Mouse (Mus musculus): ENCODE data around the gene Ccdc51. TPM values are rescaled to one million over a fixed set of nuclear protein-coding genes. Genes with fewer than 3 reads are reported as not detected.

Gene Ccdc51
- 1 to 10 TPM; 6.7 to 8.6 (median 7.8) TPM for total RNA-seq (2022)

DNA sequence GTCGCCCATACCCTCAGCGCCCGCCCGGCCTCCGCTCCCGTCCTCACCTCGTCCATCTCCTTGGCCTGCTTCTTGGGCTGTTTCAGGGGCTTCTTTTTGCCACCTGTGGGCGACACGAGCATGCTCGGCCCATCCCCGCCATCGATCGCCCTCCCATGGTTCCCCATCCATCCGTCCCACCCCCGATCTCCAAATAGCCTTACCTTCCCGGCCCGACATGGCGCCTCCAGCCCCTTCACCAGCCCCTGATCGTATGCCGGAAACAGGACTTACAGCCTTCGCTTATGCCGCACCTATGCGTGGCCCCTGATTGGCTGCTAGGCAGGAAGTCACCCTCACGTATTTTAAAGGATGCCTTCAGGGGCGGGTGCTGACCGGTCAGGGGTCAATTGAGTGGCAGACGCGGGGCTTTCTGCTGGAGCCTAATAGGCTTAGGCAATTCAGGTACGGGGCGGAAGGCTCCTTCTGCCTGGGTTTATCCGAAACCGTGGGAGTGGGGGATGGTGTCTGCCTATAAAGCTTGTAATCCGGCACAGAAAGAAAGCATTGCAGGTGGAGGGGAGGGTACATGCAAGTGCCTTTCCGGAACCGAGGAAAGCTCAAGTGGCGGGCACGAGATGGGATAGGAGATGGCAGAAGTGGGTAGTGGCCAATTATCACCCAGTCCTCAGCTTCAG lies at the start of gene Ccdc51, which contains the start of gene Tma7:
Gene Ccdc51 (plus strand): TSS at position 370 of the 677 bp plus-strand sequence.
Gene Tma7 (minus strand): TSS at position 464 of the 677 bp plus-strand sequence.
- DNase-seq (ENCODE audit: low spot score in 2 of 2): peak; percentile 62 to 76

- DNase-seq (ENCODE audit: low spot score in 2 of 2): peak; percentile 57 to 67
These were observed 44.0 kb upstream of the Ccdc51 start, which contains the start of gene Shisa5 for GRCm38 (mm10) chr9:109038086-109038895. Shisa5 (plus strand) TSS chr9:109038565.

GRCm38 (mm10) chr9:109038901-109039364 lies 43.4 kb upstream of the Ccdc51 start:
- peak; percentile 41 to 55 for DNase-seq (ENCODE audit: low spot score in 2 of 2)

- no peak for DNase-seq (ENCODE audit: low spot score in 2 of 2)
These were observed 42.6 kb upstream of the Ccdc51 start for GRCm38 (mm10) chr9:109039681-109040080.

DNA sequence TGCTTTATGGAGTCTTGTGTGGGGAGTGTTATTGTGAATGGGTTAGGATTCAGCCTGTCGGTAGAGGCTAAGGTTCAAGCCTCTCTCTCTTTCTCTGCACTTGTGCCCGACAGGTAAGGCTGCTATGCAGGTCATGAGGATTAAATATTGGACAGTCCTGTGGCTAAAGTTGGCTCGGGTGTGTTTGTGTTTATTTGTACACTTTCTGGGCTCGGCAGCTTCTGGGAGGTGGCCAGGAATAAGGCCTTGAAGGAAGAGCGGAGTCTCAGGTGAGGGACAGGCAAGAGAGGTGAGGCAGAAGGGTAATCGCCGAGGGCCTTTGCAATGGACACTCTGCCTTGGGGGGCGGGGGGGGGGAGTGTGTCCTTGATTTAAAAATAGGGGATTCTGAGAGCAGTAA lies 42.1 kb upstream of the Ccdc51 start:
- DNase-seq (ENCODE audit: low spot score in 2 of 2): no peak

- no peak for DNase-seq (ENCODE audit: low spot score in 2 of 2)
These were observed 41.4 kb upstream of the Ccdc51 start for GRCm38 (mm10) chr9:109040906-109041305.

DNA sequence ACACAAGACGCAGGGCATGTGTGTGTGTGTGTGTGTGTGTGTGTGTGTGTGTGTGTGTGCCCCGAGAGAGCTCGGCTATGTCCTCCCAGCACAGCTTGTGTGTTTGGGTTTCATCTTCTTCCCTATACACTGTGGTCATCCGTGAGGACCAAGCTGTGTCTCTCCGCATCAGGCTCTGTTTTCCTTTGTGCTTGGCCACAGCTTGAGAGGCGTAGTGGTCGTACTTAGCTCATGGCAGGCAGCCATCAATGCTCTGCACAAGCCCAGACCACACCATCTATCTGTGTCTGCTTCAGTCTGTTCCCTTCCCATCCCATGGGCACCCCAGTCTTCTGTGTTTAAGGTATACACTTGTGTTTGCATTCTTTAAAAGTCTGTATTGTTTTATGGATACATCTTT lies 40.9 kb upstream of the Ccdc51 start:
- no peak for DNase-seq (ENCODE audit: low spot score in 2 of 2)

DNA sequence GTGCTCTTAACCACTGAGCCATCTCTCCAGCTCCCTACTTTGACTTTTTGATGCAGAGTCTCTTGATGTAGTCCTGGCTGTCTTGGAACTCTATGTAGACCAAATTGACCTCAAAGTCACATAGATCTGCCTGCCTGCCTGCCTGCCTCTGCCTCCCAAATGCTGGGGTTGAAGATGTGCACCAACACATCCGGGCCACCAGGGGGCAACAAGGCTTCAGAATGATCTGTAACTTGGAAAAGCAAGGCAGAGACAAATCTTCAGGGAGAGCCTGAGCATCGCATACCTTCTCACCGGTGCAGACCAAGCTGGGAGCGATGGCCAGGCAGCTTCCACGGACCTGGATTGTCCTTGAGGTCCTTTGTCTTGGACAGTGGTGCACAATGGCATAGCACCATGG lies 36.0 kb upstream of the Ccdc51 start:
- peak in 1 of 2 experiments; percentile 38 for DNase-seq (ENCODE audit: low spot score in 2 of 2)

GRCm38 (mm10) chr9:109049316-109049715 lies 33.0 kb upstream of the Ccdc51 start:
- no peak for DNase-seq (ENCODE audit: low spot score in 2 of 2)

DNA sequence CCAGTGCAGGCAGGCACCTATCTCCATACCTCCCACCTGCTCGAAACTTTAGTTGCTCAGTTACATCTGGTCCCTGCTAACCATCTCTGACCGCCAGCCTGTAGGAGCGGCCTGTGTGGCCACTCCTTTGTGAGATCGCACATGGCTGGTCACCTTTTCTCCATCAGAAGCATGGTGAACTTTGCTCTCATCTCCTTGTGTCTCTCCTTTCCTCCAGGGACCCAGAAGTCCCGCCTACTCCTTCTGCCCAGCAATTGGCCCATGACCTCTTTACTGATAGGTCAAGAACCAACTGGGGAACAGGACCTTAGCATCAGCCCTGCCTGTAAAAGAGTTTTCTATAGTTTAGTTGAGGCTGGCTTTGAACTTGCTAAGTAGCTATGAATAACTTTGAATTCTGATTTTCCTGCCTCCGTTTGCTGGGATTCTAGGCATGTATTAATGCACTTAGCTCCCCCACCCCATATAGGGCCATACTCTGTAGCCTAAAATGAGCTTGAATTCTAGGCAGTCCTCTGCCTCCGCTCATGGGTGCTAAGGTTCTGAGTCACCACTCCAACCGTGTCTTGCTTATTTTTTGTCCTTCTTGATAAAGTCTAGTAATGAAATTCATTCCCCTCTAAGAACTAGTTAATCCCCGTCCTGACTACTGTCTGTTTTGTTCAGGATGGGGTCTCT lies 32.2 kb upstream of the Ccdc51 start:
- DNase-seq (ENCODE audit: low spot score in 2 of 2): no peak

GRCm38 (mm10) chr9:109050674-109050997 lies 31.7 kb upstream of the Ccdc51 start:
- DNase-seq (ENCODE audit: low spot score in 2 of 2): no peak

GRCm38 (mm10) chr9:109051011-109051501 lies 31.2 kb upstream of the Ccdc51 start:
- DNase-seq (ENCODE audit: low spot score in 2 of 2): no peak

DNA sequence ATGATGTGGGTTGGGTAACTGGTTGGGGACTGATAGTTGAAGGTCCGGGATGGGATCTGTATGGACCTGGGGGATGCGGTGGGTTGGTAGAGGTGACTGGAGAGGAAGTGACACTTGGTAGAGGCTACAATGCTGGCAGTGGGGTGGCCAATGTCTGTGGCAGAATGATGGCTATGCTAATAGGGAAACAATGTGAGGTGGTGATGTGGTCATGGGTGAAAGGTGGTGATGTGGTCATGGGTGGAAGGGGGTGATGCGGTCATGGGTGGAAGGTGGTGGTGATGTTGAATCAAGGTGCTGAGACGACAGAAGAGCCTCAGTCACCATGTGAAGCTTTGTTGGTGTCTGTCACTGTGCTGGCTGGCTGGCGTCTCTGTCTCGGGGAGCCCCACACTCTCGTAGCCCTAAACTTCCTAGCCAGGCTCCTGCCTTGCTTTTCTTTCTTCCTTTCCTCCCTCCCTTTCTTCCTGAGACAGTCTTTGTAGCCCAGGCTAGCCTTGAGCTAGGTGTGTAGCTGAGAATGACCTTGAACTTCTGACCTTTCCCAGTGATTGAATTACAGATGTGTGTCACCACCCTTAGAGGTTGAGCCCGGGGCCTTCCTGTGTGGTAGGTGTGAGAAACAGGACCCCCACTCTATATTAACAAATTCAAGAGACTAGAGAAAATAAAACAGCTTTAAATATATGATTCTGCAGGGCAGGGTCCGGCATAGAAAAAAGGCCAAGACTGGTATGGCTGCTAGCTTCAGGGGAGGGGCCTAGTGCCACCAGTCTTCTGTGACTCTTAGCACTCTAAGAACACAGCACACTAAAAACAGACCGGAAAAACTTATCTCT lies 30.4 kb upstream of the Ccdc51 start:
- no peak for DNase-seq (ENCODE audit: low spot score in 2 of 2)

- no peak for DNase-seq (ENCODE audit: low spot score in 2 of 2)
These were observed 29.6 kb upstream of the Ccdc51 start for GRCm38 (mm10) chr9:109052490-109053260.

- no peak for DNase-seq (ENCODE audit: low spot score in 2 of 2)
These were observed 28.9 kb upstream of the Ccdc51 start for GRCm38 (mm10) chr9:109053366-109053765.

DNA sequence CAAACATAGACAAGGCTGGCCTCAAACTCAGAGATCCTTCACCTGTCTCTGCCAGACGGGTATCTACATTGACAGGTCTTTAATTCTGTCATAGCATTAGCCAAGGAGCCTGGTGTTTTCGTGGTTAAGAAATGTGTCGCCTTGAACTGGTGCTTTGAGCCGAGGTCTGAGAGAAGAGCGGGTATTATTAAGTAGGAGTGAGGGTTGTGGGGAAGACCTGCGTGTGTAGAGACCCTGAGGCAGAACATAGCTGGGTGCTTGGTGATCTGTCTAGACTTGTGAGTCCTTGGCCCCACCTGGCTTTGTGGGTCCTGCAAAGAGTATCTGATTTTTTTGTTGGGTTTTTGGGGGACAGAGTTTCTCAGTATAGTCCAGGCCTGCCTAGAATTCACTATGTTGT lies 28.4 kb upstream of the Ccdc51 start:
- DNase-seq (ENCODE audit: low spot score in 2 of 2): no peak

GRCm38 (mm10) chr9:109054712-109055111 lies 27.6 kb upstream of the Ccdc51 start:
- DNase-seq (ENCODE audit: low spot score in 2 of 2): peak in 1 of 2 experiments; percentile 39

DNA sequence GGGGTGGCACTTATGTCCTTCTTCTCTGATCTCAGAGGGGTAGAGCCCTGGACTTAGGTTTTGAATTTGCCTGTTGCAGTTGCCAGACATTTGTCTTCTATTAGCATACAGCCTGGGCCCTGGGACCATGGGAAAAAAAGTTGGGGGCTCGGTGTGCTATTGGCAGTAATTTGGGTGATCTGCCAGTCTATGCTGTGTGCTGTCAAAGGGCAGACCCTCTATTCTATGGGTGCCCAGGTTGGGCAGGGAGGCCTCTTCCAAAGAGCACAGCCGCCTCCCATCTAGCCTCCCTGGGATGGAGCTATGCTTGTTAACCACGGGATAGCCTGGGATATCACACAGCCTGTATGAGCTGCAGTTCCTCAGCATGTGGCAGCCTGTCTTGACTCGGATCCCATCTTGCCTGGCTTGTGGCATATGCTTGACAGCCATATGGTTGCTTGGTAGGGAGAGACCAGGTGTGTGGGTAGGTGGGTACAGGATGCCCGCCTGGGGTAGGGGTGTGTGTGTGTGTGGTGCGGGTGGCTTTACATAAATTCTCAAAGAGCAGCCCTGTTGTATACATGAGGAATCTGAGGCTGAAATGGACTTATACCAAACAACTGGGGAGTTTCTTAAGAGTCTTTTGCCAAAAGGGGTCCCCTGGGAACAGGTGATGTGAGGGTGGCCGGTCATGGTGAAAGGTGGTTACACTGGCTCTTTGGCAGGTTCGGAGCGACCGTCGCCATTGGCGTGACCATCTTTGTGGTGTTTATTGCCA lies 26.8 kb upstream of the Ccdc51 start:
- DNase-seq (ENCODE audit: low spot score in 2 of 2): no peak

DNA sequence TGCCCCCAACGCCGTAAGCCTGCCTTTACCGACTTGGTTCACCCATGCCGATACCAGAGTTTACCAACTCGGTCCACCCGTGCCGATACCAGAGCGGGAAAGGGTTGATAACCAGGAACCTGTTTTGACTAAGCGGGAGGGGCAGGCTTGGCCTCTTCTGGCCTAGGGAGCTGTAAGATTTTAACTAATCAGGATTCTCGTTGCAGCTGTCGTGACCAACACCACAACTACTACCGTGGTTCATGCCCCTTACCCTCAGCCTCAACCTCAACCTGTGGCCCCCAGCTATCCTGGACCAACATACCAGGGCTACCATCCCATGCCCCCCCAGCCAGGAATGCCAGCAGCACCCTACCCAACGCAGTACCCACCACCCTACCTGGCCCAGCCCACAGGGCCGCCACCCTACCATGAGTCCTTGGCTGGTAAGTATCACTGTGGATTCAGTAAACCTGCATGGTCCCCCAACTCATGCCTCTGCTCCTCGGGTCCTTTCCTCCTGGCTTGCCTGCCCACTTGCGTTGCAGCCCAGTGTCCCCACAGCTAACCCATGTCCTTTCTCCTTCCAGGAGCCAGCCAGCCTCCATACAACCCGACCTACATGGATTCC lies 26.1 kb upstream of the Ccdc51 start:
- no peak for DNase-seq (ENCODE audit: low spot score in 2 of 2)

All from gastrocnemius, adult 8-10 months (tissue).